Mouse (Mus musculus): ENCODE measurements around the gene Mrps6.

Gene Mrps6

DNA sequence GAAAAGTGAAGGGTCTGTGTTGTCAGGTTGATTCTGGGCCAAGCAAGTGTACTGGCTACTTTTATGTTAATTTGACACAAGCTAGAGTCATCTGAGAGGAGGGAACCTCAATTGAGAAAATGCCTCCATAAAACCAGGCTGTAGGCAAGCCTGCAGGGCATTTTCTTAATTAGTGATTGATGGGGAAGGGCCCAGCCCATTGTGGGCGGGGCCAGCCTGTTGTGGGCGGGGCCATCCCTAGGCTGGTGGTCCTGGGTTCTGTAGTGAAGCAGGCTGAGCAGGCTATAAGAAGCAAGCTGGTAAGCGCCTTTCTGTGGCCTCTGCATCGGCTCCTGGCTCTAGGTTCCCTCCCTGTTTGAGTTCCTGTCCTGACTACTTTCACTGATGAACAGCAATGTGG is 69.2 kb downstream of the Mrps6 start:
- DNase-seq: no peak

DNA sequence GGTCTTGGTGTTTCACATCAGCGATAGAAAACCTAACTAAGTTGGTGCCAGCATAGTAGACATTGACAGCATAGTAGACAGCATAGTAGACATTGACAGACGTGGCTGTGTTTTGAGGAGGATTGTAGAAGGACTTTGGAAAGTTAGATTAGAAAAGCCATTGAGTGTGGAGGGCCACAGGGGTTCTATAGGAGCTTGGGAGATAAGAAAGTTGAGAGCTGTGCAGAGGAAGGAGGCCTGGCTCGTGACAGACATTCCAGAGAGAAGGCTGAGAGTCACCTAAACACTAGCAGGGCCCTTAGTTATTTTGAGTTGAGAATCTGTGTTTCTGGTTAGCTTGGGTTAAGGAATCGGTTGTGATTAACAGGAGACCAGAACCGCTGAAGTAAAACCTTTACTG is 69.6 kb downstream of the Mrps6 start:
- DNase-seq: no peak

DNA sequence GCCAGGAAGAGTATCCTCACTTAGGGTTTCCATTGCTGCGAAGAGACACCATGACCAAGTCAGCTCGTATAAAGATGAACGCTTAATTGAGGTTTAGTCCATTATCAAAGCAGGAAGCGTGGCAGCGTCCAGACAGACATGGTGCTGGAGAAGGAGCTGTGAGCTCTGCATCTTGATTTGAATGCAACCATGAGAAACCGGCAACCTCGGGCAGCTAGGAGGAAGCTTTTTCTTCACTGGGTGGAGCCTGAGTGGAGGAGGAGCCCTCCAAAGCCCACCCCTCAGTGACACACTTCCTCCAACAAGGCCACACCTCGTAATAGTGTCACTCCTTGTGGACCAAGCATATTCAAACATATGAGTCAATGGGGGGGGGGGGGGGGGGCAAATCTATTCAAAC is 71.8 kb downstream of the Mrps6 start:
- no peak for DNase-seq

DNA sequence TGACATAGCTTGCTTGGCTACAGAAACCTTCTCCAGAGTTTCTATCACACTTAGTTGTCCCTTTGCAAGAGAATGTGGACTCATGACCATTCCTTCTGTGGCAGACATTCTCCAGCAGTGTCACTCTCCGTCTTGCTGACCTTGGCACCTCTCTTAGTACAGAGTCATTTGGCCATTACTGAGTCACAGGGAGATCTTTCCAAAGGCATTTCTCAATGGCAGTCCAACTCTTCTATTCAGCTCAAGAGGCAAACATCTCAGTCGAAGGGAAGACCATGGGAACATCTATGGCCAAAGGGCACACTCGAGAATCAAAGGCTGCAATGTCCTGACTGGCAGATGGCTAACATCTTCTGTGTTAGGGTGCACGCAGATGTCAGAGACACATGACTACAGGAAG is 74.4 kb downstream of the Mrps6 start:
- DNase-seq: no peak

DNA sequence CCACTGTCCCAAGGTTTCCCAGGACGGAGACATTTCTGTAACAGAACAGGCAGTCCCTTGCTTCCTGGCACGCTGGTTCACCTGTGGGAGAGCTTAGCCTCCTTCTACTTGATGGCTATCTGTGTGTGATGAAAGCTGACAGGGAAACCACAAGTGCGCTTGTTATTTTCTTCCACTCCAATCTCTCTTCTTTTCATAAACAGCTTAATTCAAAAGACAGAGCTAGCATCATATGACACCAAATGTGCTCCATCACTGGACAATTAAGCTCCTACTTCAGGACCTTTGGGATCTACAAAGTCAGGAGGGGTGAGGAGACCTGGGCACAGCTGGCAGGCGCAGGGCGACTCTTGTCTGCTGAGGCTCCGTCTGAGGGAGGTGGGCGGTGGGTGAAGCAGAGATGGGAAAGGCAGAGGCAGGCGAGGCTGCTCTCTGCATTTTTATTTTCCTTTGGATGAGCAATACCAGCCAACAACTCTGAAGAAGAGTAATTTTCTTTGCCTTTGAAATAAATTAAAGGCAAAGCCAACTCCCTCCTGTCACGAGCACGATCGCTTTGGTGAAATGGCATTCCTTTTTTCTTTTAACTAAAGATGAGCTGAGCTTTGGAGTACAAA is 76.2 kb downstream of the Mrps6 start:
- no peak for DNase-seq

DNA sequence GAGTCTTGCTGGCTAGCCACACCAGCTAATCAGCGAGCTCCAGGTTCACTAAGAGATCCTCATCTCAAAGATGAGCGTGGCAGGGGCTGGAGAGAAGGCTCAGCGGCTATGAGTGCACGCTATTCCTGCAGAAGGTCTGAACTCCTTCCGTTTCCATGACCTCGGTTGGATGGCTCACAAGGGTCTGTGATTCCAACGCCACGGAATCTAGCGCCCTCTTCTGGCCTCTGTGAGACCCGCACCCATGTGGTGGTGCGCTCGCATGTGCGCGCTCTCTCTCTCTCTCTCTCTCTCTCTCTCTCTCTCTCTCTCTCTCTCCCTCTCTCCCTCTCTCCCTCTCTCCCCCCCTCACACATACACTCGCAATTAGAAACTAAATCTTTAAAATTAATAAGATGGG is 78.2 kb downstream of the Mrps6 start:
- no peak for DNase-seq

DNA sequence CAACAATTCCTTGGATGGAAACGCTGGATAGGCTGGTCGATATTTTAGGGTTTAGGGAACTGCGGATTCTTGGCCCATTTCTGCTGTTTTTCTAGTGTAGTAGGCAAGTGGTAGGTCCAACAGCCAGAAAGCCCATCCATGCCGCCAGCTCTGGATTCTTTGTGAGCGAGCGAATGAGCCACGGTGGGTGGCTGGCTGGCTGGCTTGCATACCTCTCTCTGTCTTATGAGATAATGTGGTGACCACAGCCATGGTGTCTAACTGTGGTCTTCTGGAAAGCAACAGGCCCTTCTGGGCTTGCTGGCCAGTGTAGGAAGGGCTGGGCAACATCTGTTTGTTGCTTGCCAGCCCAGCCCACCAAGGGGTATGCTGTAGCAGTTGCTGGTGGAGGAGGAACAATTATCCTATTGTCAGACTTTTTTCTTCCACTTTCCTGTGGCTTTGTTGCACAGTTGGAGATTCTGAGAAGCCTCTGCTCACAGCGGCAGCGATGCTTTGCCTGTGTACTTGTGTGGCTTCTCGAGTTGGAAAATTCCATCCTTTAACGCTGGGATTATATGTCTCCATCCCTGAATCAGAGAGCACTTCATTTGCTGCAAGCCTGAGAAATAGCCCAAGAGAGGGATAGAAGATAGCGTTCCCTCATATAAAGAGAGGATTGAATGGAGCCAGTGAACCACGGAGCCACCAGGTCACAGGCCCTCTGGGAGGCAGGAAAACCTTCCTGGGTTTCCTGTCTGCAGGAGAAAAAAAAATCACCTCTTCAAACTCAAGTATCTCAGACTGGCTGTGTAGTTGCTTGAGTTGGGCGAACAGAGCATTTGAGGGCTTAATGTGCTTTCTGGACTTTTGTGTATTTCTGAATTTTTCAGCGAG is 81.6 kb downstream of the Mrps6 start:
- DNase-seq: no peak

DNA sequence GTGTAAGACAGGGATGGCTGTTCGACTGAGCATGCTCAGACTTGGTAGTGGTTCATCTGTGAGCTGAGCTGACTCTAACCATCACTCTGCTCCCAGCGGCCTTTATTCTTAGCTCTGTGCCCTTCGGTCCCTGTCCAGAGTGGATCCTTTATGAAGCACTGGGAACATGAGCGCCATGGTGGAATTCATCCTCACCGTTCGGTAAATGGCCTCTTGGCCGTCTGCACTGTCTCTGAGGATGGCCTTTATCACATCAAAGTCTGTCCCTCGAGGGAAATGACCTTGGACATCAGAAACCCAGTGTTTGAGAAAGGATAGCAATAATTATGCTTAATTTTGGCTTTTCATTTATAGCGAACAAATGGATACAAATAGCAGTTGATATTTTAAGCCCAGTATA is 82.3 kb downstream of the Mrps6 start:
- DNase-seq: no peak

DNA sequence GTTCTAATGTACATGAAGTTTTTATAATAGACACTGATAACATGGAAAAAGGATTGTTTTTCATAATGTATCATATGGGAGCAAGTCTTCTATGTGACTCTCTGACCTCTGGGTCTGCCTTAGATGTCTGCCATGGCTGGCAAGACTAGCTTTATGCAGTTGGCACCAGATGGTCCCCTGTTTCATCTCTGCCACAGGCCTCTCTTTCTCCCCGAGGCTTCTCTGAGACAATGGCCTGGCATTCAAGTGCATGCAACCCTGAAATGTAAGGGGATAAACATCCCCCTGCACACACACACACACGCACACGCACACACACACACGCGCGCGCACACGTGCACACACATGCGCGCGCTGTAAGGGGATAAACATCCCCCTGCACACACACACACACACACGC is 83.0 kb downstream of the Mrps6 start:
- DNase-seq: no peak

DNA sequence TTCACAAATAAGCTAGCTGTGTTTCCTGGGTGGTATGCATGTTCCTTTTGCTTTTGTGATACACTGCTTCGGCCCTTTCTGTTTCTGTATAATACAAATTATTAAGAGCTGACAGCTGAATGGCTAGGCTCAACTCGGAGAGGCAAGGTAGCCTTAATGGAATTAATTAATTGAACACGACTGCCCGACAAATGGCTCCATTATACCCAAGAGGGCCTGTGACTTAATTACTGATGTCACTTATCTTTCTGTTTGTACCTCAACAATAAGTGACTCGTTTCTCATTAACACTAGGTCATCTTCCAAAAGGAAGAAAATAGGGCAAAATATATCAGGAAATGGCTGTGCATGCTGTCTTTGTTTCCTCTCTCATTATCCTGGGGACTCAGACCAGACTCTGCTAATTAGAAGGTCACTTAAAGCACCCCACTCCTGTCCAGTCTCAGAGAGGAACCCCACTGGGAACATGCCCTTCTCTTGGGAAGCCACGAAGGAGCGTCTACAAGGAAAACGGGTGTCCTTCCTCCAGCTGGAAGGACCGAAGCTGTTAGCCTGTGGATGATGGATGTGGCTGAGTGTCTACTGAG is 84.4 kb downstream of the Mrps6 start:
- no peak for DNase-seq

DNA sequence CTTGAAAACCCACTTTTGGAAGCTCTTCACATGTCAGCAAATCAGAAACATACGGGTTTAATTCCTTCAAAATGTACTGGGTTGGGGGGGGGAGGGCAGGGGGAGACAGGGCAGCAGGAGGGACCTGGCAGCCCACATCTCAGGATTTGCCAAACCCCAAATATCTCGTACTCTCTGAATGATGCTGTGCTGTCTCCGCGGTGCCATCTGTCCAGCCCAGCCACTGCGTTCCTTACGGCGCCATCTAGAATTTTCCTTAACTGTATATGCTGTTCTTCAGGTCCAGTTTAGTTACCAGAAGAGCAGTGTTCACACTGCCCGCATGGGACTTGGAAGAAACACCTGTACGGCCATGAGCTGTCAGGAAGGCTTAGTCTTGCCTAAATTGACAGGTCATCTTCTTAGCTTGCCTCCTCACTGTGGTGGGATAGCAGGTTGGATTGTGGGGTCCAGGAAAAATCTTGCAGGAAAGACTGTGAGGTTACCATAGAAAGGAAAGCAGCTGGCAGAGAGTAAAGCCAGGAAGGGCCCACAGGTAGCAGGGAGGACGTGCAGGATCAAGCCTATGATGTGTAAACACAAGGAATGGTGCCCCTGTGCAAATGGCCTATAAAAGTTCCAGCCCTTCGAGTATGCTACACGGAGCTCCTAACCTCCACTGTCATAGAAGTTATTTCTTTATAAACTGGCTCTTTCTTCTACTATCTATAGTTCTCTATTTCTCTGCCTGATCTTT is 89.7 kb downstream of the Mrps6 start:
- no peak for DNase-seq

DNA sequence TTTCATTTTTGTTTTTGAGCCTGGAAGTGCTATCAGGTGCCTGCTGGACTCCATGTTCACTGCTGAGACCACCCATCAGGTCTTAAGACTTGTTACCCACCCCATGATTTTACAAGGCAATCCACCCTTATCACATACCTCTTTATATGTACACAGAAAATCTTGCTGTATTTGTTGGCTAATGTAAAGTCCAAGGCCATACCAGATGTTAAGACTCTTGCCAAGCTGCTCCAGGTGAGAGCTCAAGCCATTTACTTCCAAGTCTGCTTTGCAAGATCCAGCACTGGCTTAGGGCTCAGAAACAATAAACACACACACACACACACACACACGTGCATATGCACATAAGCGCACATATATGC is 90.3 kb downstream of the Mrps6 start:
- DNase-seq: no peak

DNA sequence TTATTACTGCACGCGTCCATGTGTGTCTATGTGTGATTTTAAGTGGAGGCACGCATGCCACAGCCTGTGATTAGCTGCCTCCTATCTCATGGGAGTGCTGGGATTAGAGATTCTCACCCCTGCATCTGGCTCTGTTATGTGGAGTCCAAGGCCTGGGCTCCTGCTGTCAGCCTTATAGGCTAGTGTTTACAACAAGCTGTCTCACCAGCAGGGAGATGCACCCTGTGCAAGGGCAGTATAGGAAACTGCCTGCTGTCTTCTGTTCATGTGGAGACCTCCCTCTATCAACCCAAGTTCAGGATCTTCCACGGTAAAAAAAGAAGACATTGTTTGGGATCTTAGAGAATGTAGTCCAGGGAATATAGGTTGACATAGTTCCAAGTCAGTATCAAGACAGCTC is 92.9 kb downstream of the Mrps6 start:
- no peak for DNase-seq

DNA sequence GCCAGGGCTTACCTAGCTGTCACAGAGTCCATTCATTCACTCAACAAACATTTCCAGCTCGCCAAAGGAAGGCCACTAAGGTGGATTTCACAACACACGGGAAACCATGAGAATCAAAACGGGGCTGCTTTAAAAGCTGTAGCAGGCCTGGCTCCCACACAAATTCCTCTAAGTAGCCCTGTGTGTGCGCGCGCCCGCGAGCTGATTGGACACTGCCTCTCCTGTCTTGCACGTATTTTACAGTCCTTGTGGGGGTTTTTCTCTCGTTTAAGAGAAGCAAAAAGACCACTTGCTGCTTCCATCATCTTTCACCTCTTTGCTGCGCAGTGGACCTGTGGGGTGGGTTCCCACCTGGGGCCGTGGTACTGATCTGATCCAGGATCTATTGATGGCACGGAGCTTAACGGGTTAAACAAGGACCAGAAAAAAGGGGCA is 100.0 kb downstream of the Mrps6 start:
- DNase-seq: peak; percentile 46 to 71

DNA sequence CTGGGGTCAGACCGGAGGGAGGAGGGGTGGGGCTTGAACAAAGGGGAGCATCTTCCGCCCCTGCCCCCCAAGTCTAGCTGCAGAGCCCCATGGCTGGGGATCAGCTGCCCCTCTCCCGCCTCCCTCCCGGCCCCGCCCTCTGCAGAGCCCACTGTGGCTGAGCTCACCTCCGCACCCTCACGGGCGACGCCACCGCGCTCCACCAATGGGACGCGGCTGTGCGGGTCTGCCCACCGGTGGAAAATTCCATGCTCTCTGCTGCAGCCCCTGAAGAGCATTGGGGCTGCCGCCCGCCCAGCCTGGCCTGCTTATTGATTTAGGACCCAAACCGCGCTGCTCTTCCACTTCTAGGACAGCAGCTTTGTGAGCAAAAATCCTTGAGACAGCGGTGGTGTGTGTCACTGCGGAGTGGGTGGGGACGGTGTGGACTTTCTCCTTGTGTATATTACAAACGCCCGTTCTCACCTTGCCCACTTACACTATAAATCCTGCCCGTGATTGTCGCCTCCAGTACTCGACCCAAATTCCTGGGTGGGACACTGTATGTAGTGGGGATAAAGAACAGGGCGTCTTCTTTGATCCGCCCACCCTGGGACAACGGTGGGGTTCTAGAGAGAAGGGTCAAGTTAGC is 100.5 kb downstream of the Mrps6 start:
- peak; percentile 82 to 89 for DNase-seq

DNA sequence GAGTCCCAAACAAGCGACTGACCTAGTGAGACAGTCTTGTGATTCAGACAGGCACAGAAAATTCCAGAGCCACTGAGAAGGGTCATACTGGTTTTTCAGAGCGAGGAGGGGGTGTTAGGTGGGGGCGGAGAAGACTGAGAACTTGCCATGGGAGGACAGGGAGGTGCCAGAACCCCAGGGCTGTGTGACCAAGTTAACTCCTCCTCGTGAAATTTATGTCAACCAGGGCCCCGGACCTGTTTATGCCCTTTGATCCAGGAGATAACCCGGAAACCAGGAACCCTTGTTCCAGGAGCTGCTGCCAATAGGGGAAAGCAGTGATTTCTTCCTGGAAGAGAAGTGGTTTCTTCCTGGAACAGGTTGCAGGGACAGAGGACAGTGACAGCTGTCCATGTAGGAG is 101.0 kb downstream of the Mrps6 start:
- peak; percentile 7 to 36 for DNase-seq
